Mouse (Mus musculus): Measurements from ENCODE around the gene 5031439G07Rik. TPM values are rescaled to one million over a fixed set of nuclear protein-coding genes. Genes with fewer than 3 reads are reported as not detected.

Gene 5031439G07Rik
- total RNA-seq, 2 experiments from 2014 or later: 20.5 to 21.3 TPM

- intact Hi-C loops (cut with DNase I): no loop called here
- DNase-seq (ENCODE audit: low spot score): no peak
Measured at GRCm38 (mm10) chr15:84903843-84904385, 84.4 kb downstream of the 5031439G07Rik start.

GRCm38 (mm10) chr15:84898077-84898476 lies 90.3 kb downstream of the 5031439G07Rik start:
- intact Hi-C loops (cut with DNase I): loop anchor here (10.0 kb wide), 1 partner anchor 223 kb away; no protein-coding TSS in a partner anchor

GRCm38 (mm10) chr15:84896664-84897063 lies 91.7 kb downstream of the 5031439G07Rik start:
- intact Hi-C loops (cut with DNase I): loop anchor here (10.0 kb wide), 1 partner anchor 222 kb away; no protein-coding TSS in a partner anchor
- DNase-seq (ENCODE audit: low spot score): no peak

More at GRCm38 (mm10) chr15:84898077-84898476, 90.3 kb downstream of the 5031439G07Rik start:
- no peak for DNase-seq (ENCODE audit: low spot score)

- intact Hi-C loops (cut with DNase I): loop anchor here (10.0 kb wide), 1 partner anchor 221 kb away; no protein-coding TSS in a partner anchor
- peak; percentile 7 for DNase-seq (ENCODE audit: low spot score)
Measured at GRCm38 (mm10) chr15:84896216-84896615, 92.1 kb downstream of the 5031439G07Rik start.

Small RNA genes within 50 kb of the gene (microRNA-seq; reads per million reads assigned to microRNA genes)
- 94.2 reads per million, percentile 57 among the genes with 10 or more reads in this experiment for gene Mir1249

Other genes starting within 250 kb of the 5031439G07Rik start
- gene Phf21b, start 132.5 kb downstream of the 5031439G07Rik start, total RNA-seq (2021): 1 to 10 TPM; 1.7 to 2.4 TPM
- gene Gm29666, start 68.5 kb downstream of the 5031439G07Rik start, total RNA-seq (2021): under 1 TPM; 0.22 to 0.23 TPM
- gene Nup50, start 65.1 kb downstream of the 5031439G07Rik start, total RNA-seq (2021): 10 to 100 TPM; 14.6 to 17.5 TPM
- not detected for gene Upk3a, start 28.6 kb upstream of the 5031439G07Rik start, total RNA-seq (2021)
- 1 to 10 TPM; 5.8 to 6.4 TPM for gene Fam118a, start 40.4 kb upstream of the 5031439G07Rik start, total RNA-seq (2021)
- not detected for gene Smc1b, start 143.4 kb upstream of the 5031439G07Rik start, total RNA-seq (2021)
- gene Ribc2, start 143.5 kb upstream of the 5031439G07Rik start, total RNA-seq (2021): not detected
- 10 to 100 TPM; 94.1 to 94.2 TPM for gene Fbln1, start 217.4 kb upstream of the 5031439G07Rik start, total RNA-seq (2021)